Mouse (Mus musculus): Measurements from ENCODE around the gene Fgf2. TPM values are rescaled to one million over a fixed set of nuclear protein-coding genes. Genes with fewer than 3 reads are reported as not detected.
A peak's percentile ranks its signal among the peaks of the same experiment; 100 is the strongest.

Gene Fgf2
- polyA plus RNA-seq, 1 experiment from 2014 or later, result 3.1 TPM

- Histone ChIP-seq H3K9me3 (replicated peaks) (no peaks in the 10 kb centered on the region), H3K9ac (no peak overlapping the region), H3K4me1 (replicated peaks) (peaks cover 15% of the 10 kb centered on the region), H3K4me2 (no peak overlapping the region), H3K27me3 (replicated peaks) (no peaks in the 10 kb centered on the region), H3K4me3 (no peak overlapping the region), H3K36me3 (no peaks in the 10 kb centered on the region), H3K27ac (ENCODE audit: poor library complexity, severe bottlenecking) (peak overlapping the region; percentile 44)
- ATAC-seq (ENCODE audit: insufficient number of reproducible peaks, low FRiP score), result no peak
- 49% methylated on average over 6 of the region's 6 CpGs for WGBS
Observed at GRCm38 (mm10) chr3:37383096-37383765, 35.1 kb downstream of the Fgf2 start.

DNA sequence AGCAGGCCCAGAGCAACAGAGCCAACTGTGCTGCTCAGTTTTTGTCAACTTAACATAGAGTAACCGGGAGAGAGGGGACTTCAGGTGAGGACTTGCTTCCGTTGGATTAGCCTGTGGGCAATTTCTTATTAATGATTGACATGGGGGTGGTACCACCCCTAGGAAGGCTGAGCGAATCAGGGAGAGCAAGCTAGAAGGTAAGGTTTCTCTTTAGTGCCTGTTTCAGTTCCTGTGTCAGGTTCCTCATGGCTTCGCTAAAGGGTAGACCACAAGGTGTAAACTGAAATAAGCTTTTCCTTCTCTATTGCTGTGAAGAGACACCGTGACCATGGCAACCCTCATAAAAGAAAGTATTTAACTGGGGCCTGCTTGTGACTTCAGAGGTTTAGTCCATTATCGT, 39.2 kb downstream of the Fgf2 start:
- peaks cover 4% of the 10 kb centered on the region; the same call in 1 of the 2 replicates for H3K9me3 ChIP-seq (replicated peaks)
- no peaks in the 10 kb centered on the region for H3K36me3 ChIP-seq
- peaks cover 7% of the 10 kb centered on the region for H3K4me1 ChIP-seq (replicated peaks)
- H3K9ac ChIP-seq, result no peak overlapping the region
- ATAC-seq (ENCODE audit: insufficient number of reproducible peaks, low FRiP score), result no peak
- WGBS, result 90% methylated on average over 6 of the region's 6 CpGs
- H3K4me3 ChIP-seq, result no peak overlapping the region
- no peaks in the 10 kb centered on the region for H3K27me3 ChIP-seq (replicated peaks)
- H3K27ac ChIP-seq (ENCODE audit: poor library complexity, severe bottlenecking), result no peak overlapping the region
- no peak overlapping the region for H3K4me2 ChIP-seq

GRCm38 (mm10) chr3:37396930-37397608, 48.9 kb downstream of the Fgf2 start:
- H3K4me2 ChIP-seq, result no peak overlapping the region
- no peak overlapping the region for H3K4me3 ChIP-seq
- no peak overlapping the region for H3K9ac ChIP-seq
- no peaks in the 10 kb centered on the region for H3K36me3 ChIP-seq
- no peaks in the 10 kb centered on the region for H3K9me3 ChIP-seq (replicated peaks)
- no peaks in the 10 kb centered on the region for H3K27me3 ChIP-seq (replicated peaks)
- H3K27ac ChIP-seq (ENCODE audit: poor library complexity, severe bottlenecking), result no peak overlapping the region
- WGBS, result 90% methylated on average over 5 of the region's 5 CpGs
- no peak for ATAC-seq (ENCODE audit: insufficient number of reproducible peaks, low FRiP score)
- no peaks in the 10 kb centered on the region for H3K4me1 ChIP-seq (replicated peaks)

- no peak for ATAC-seq (ENCODE audit: insufficient number of reproducible peaks, low FRiP score)
- Histone ChIP-seq H3K4me2 (no peak overlapping the region), H3K27ac (ENCODE audit: poor library complexity, severe bottlenecking) (no peak overlapping the region), H3K9me3 (replicated peaks) (no peaks in the 10 kb centered on the region), H3K4me3 (no peak overlapping the region), H3K27me3 (replicated peaks) (no peaks in the 10 kb centered on the region), H3K9ac (no peak overlapping the region), H3K36me3 (no peaks in the 10 kb centered on the region), H3K4me1 (replicated peaks) (no peaks in the 10 kb centered on the region)
- WGBS, result 65% methylated on average over 3 of the region's 3 CpGs
Observed at GRCm38 (mm10) chr3:37397646-37398045, 49.5 kb downstream of the Fgf2 start.

DNA sequence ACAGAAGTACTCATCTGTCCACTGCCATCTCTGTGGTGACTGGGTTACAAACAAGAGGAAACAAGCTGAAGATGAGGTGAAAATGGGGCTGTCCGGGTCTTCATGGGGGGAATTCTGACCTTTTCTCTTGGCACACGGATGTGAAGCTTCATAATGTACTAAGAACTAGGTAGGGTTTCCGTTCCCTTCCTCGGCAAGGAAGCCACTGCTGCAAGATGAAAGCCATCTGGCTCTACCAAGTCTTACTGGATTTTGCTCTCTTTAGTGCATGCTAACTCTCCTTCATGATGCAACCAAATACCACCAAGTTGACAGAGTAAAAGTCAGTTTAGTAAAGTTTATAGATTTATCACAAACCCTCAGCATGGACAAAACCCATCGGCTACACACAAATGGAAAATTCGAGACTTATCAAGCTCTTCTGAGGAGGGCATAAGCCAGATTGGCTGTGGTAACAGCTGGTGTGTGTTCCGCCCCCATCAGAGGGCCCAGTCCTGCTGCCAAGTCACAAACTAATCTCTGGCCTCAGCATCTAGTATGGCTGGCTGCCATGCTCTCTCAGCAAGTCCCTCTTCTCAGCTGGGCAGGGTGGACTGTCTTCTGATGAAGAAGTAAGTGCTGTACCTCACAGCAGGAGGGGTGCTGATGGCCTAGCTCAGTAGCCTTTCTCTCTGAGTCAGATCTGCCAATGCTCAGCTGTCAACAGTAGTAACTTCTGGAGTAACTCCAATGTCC, 50.7 kb downstream of the Fgf2 start:
- ATAC-seq (ENCODE audit: insufficient number of reproducible peaks, low FRiP score), result peak; percentile 63
- Histone ChIP-seq H3K9me3 (replicated peaks) (no peaks in the 10 kb centered on the region), H3K9ac (no peak overlapping the region), H3K27me3 (replicated peaks) (no peaks in the 10 kb centered on the region), H3K4me3 (no peak overlapping the region), H3K4me1 (replicated peaks) (no peaks in the 10 kb centered on the region), H3K36me3 (no peaks in the 10 kb centered on the region), H3K27ac (ENCODE audit: poor library complexity, severe bottlenecking) (no peak overlapping the region), H3K4me2 (no peak overlapping the region)
- 71% methylated on average over 7 of the region's 7 CpGs for WGBS

DNA sequence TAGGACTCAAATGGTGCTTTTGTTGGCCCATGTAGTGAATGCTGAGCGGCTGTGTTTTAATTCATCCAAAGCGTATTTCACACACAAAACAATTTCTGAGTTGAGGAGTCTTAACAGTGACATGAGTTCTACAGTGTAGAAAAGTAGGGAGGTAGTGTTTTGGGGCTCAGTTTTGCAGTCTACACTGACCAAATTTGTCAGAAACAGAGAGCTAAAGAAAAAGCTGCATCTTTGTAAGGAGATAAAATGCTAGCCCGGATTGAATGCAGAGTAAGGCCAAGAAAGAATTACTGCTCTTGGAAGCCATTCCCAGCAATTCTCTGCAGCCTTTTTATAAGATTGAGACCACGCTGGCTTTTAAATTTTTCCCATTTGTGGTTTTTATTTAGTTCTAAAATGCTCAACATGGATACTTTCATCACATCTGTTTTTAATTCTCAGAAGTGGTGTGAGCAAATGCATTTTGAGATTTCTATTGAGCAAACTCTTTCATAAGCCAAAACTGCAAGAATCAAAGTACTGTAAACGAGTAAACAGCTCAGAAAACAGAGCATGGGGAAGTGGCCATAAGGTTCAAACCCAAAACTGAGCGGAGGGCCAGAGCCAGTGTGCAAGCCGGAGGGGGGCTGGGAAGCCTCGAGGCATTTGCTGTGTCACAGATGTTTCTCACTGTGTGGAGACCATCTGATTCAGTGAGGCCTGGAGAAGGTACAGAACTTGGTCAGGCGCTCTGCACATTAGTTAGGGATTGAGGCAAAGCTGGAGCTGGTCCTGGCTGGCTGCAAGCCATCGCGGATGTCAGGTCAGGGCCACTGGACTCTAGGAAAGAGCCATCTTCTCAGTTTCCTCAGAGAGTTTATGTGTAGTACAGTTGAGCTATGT, 53.8 kb downstream of the Fgf2 start:
- no peaks in the 10 kb centered on the region for H3K9me3 ChIP-seq (replicated peaks)
- H3K27me3 ChIP-seq (replicated peaks), result no peaks in the 10 kb centered on the region
- ATAC-seq (ENCODE audit: insufficient number of reproducible peaks, low FRiP score), result no peak
- 76% methylated on average over 11 of the region's 11 CpGs for WGBS
- no peak overlapping the region for H3K4me2 ChIP-seq
- H3K27ac ChIP-seq (ENCODE audit: poor library complexity, severe bottlenecking), result no peak overlapping the region
- 0 out of 2 replicates have a peak, but pooled peaks cover 4% of the 10 kb centered on the region for H3K36me3 ChIP-seq
- no peak overlapping the region for H3K4me3 ChIP-seq
- no peaks in the 10 kb centered on the region for H3K4me1 ChIP-seq (replicated peaks)
- H3K9ac ChIP-seq, result peak overlapping the region; percentile 34; the same call in 1 of the 2 replicates

DNA sequence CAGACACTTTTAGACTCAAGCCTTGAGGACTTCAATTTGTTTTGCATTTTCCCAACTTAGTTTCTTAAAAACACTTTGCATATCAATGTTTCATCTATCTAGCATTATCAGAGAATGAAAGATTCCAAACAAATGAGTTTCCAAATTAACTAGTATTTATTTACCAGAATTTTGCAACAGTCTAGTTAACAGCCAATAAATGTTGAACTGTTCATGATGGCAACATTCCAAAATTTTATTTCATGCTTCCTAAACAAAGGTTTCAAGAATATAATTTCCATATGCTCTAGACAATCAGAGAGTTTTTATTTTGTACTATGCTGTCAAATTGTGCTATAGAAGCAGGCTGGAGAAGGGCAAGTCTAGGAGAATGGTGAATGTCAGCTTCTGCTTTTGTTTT, 59.5 kb downstream of the Fgf2 start:
- no peak overlapping the region for H3K4me3 ChIP-seq
- no peaks in the 10 kb centered on the region for H3K27me3 ChIP-seq (replicated peaks)
- ATAC-seq (ENCODE audit: insufficient number of reproducible peaks, low FRiP score), result no peak
- H3K9me3 ChIP-seq (replicated peaks), result no peaks in the 10 kb centered on the region
- no peak overlapping the region for H3K27ac ChIP-seq (ENCODE audit: poor library complexity, severe bottlenecking)
- no peaks in the 10 kb centered on the region for H3K4me1 ChIP-seq (replicated peaks)
- H3K36me3 ChIP-seq, result peaks cover 8% of the 10 kb centered on the region; the same call in 1 of the 2 replicates
- H3K9ac ChIP-seq, result no peak overlapping the region
- no peak overlapping the region for H3K4me2 ChIP-seq

DNA sequence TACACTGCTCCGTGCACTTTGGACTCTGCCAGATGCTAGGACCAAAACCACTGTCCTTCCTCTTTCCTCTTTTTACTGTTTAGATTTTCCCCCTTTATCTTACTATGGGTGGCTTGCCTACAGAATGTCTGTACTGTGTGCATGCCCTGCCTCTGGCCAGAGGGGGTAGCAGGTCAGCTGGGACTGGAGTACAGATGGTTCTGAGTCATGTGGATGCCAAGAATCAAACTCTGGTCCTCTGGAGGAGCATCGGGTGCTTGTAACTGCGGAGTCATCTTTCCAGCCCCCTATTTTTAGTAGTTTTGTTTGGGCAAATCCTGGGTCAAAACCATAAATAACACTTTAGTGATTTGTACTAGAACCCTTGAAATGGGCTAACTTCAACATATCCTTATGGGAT, 65.3 kb downstream of the Fgf2 start:
- H3K27me3 ChIP-seq (replicated peaks), result no peaks in the 10 kb centered on the region
- WGBS, result 83% methylated on average over 3 of the region's 3 CpGs
- H3K27ac ChIP-seq (ENCODE audit: poor library complexity, severe bottlenecking), result no peak overlapping the region
- ATAC-seq (ENCODE audit: insufficient number of reproducible peaks, low FRiP score), result no peak
- H3K4me3 ChIP-seq, result no peak overlapping the region
- peaks cover 2% of the 10 kb centered on the region; the same call in 1 of the 2 replicates for H3K4me1 ChIP-seq (replicated peaks)
- H3K4me2 ChIP-seq, result no peak overlapping the region
- H3K36me3 ChIP-seq, result peaks cover 3% of the 10 kb centered on the region; the same call in 1 of the 2 replicates
- no peaks in the 10 kb centered on the region for H3K9me3 ChIP-seq (replicated peaks)
- H3K9ac ChIP-seq, result no peak overlapping the region

GRCm38 (mm10) chr3:37414413-37414960, 66.3 kb downstream of the Fgf2 start:
- Histone ChIP-seq H3K9me3 (replicated peaks) (no peaks in the 10 kb centered on the region), H3K4me2 (no peak overlapping the region), H3K36me3 (peaks cover 3% of the 10 kb centered on the region; the same call in 1 of the 2 replicates), H3K27me3 (replicated peaks) (no peaks in the 10 kb centered on the region), H3K4me3 (no peak overlapping the region), H3K9ac (no peak overlapping the region), H3K27ac (ENCODE audit: poor library complexity, severe bottlenecking) (no peak overlapping the region), H3K4me1 (replicated peaks) (peaks cover 6% of the 10 kb centered on the region; the same call in 1 of the 2 replicates)
- no peak for ATAC-seq (ENCODE audit: insufficient number of reproducible peaks, low FRiP score)
- WGBS, result 49% methylated on average over 14 of the region's 14 CpGs

DNA sequence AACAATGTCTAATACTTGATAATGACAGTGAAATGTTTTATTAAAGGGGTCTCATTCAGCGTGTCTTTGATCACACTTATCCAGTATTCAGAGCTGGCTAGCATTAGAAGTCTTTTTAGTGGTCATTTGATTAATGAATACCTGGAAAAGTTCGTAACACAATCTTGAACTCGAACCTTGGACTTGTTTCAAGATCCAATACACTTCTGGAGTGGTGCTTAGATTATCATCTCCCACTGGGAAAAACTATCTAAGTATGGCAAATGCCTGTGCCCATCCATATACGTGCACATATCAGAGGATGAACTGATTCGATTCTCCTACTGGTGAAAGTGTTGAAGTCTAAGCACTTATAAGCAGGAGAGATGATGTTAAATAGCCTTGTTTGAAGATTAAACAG, 70.2 kb downstream of the Fgf2 start:
- H3K4me3 ChIP-seq, result peak overlapping the region; percentile 85
- no peaks in the 10 kb centered on the region for H3K27me3 ChIP-seq (replicated peaks)
- WGBS, result 68% methylated on average over 5 of the region's 5 CpGs
- no peak for ATAC-seq (ENCODE audit: insufficient number of reproducible peaks, low FRiP score)
- peaks cover 11% of the 10 kb centered on the region for H3K4me1 ChIP-seq (replicated peaks)
- no peak overlapping the region for H3K27ac ChIP-seq (ENCODE audit: poor library complexity, severe bottlenecking)
- no peaks in the 10 kb centered on the region for H3K36me3 ChIP-seq
- H3K9ac ChIP-seq, result peak overlapping the region; percentile 84; the same call in 1 of the 2 replicates
- H3K4me2 ChIP-seq, result peak overlapping the region; percentile 81
- H3K9me3 ChIP-seq (replicated peaks), result no peaks in the 10 kb centered on the region

Data from heart, embryonic 12.5 days (tissue).